Comparison of ENCODE assay signal across 25 mouse cellular contexts in the genomic region with DNA sequence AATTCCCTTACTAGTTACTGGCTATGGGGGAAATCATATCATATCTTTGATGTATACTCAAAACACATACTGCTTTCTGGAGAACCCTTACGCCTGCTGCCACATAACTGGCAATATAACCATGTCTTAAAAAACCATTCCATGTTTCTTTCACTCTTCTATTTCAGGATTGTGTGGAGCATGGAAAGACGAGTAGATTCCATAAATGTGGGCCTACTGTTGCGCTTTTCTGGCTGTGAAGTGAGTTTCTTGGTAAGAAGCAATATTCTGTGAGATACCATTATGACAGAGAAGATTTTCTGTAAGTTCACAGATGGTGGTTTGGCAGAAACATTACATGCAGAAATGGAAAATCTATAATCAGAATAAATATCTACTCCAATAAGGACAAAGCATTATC. TPM values are rescaled to one million over a fixed set of nuclear protein-coding genes. Genes with fewer than 3 reads are reported as not detected.
DNase-seq lines count a peak whose midpoint lies in the region; ATAC-seq and TF ChIP-seq lines count a peak whose summit lies in the region.
"Had no signal": no experiment of that assay in that cellular context is flagged by ENCODE, and none has a peak within 500 bp of the region (broad histone marks: within the 10 kb centered on the region; RNA-seq: fewer than 3 reads in every experiment).

No protein-coding gene starts in this region.

- no peak overlapping the region for H3K9ac ChIP-seq in forebrain, postnatal 0 days
- no peak overlapping the region for H3K9ac ChIP-seq in forebrain, embryonic 11.5 days (ENCODE audit: low read length)
- H3K9ac ChIP-seq: embryonic facial prominence, embryonic 12.5 days; forebrain, embryonic 12.5 days had no signal

- WGBS in forebrain, postnatal 0 days, result 73% methylated on average over 3 of the region's 3 CpGs
- WGBS in forebrain, embryonic 11.5 days, result 78% methylated on average over 3 of the region's 3 CpGs

- no peak overlapping the region for H3K4me2 ChIP-seq in forebrain, postnatal 0 days (ENCODE audit: low read depth)
- no peak overlapping the region for H3K4me2 ChIP-seq in forebrain, embryonic 11.5 days (ENCODE audit: low read depth, low read length, severe bottlenecking)
- H3K4me2 ChIP-seq: embryonic facial prominence, embryonic 12.5 days; forebrain, embryonic 12.5 days had no signal

- intact Hi-C loops in left cerebral cortex, postnatal 14 days (cut with DNase I), result no loop called here
- intact Hi-C loops in left cerebral cortex, postnatal 4 days (cut with DNase I), result no loop called here

- no peaks in the 10 kb centered on the region for H3K27me3 ChIP-seq in forebrain, postnatal 0 days (ENCODE audit: insufficient read depth, low read length)
- no peaks in the 10 kb centered on the region for H3K27me3 ChIP-seq in forebrain, embryonic 11.5 days (ENCODE audit: control insufficient read depth, insufficient read depth, low read length)
- H3K27me3 ChIP-seq: CH12.LX; embryonic facial prominence, embryonic 12.5 days; forebrain, embryonic 12.5 days; Patski had no signal

- H3K9me3 ChIP-seq in forebrain, postnatal 0 days (ENCODE audit: low read length), result no peaks in the 10 kb centered on the region
- no peaks in the 10 kb centered on the region for H3K9me3 ChIP-seq in forebrain, embryonic 11.5 days (ENCODE audit: control insufficient read depth, low read length)
- H3K9me3 ChIP-seq: embryonic facial prominence, embryonic 10.5 days; embryonic facial prominence, embryonic 12.5 days; forebrain, embryonic 12.5 days had no signal

- DNase-seq in forebrain, postnatal 0 days, result peak; percentile 32
- DNase-seq in forebrain, embryonic 11.5 days (ENCODE audit: low spot score), result no peak
- DNase-seq in left cerebral cortex, postnatal 14 days (ENCODE audit: low spot score in 2 of 2), result peak; percentile 3 to 27
- no peak for DNase-seq in left cerebral cortex, postnatal 4 days
- peak; percentile 29 for DNase-seq in brain, adult 2 months (ENCODE audit: low read depth, low spot score)
- DNase-seq in telencephalon, adult 2 months (ENCODE audit: low read depth, low spot score), result peak; percentile 32
- no peak for DNase-seq in c-Kit-positive CD71-positive TER-119-positive erythroid progenitor cells, embryonic 14.5 days (ENCODE audit: low spot score)
- DNase-seq: adrenal gland, postnatal 10 days; adrenal gland, postnatal 25 days; B cell, adult 2 months; cerebellum, adult 11-12 months; cerebellum, adult 2 months; cerebellum, adult 9-10 months; cerebellum, postnatal 10 days; cerebellum, postnatal 25 days had no signal

- ATAC-seq in forebrain, postnatal 0 days, result peak; percentile 77
- ATAC-seq in forebrain, embryonic 11.5 days (replicated peaks; ENCODE audit: low FRiP score), result no peak
- ATAC-seq: activated CD4-positive, CD25-positive, alpha-beta regulatory T cell, adult 4 months; CD4-positive, CD25-positive, alpha-beta regulatory T cell, adult 4 months; forebrain, embryonic 14.5 days; forebrain, embryonic 16.5 days; Patski had no signal

- H3K4me3 ChIP-seq in forebrain, postnatal 0 days (ENCODE audit: low read depth, low read length), result no peak overlapping the region
- H3K4me3 ChIP-seq in forebrain, embryonic 11.5 days (ENCODE audit: low read depth, low read length), result no peak overlapping the region
- H3K4me3 ChIP-seq: embryonic facial prominence, embryonic 10.5 days; embryonic facial prominence, embryonic 12.5 days; forebrain, embryonic 12.5 days had no signal

- no peaks in the 10 kb centered on the region for H3K36me3 ChIP-seq in forebrain, postnatal 0 days (ENCODE audit: insufficient read depth)
- no peaks in the 10 kb centered on the region for H3K36me3 ChIP-seq in forebrain, embryonic 11.5 days (ENCODE audit: control insufficient read depth, insufficient read depth, low read length)
- H3K36me3 ChIP-seq: embryonic facial prominence, embryonic 10.5 days; embryonic facial prominence, embryonic 12.5 days; forebrain, embryonic 12.5 days; G1E had no signal

- no peaks in the 10 kb centered on the region for H3K4me1 ChIP-seq in forebrain, postnatal 0 days (ENCODE audit: insufficient read depth)
- no peaks in the 10 kb centered on the region for H3K4me1 ChIP-seq in forebrain, embryonic 11.5 days (replicated peaks; ENCODE audit: control insufficient read depth, insufficient read depth, low read length)
- H3K4me1 ChIP-seq: embryonic facial prominence, embryonic 10.5 days; embryonic facial prominence, embryonic 12.5 days; forebrain, embryonic 12.5 days had no signal

- TF ChIP-seq CTCF in forebrain, postnatal 0 days (IDR thresholded peaks at IDR 0.05; ENCODE audit: low read depth), result no peak

- no peak overlapping the region for H3K27ac ChIP-seq in forebrain, postnatal 0 days (ENCODE audit: low read depth, low read length)
- no peak overlapping the region for H3K27ac ChIP-seq in forebrain, embryonic 11.5 days (ENCODE audit: low read depth, low read length)
- H3K27ac ChIP-seq: embryonic facial prominence, embryonic 10.5 days; embryonic facial prominence, embryonic 12.5 days; forebrain, embryonic 12.5 days had no signal

RNA-seq across cellular contexts. Expression of gene Dpp6, which starts 33.0 kb away (rescaled TPM):
- total RNA-seq in forebrain, postnatal 0 days (2014; rRNA removed), result 82.9 and 116 TPM in 2 replicates
- polyA plus RNA-seq in forebrain, postnatal 0 days (2015; fragmentation: Nextera tagmentation; extraction: Ambion mirVana), result 35.9 and 58.4 TPM in 2 replicates
- polyA plus RNA-seq in forebrain, embryonic 11.5 days (2014; fragmentation: Nextera tagmentation; extraction: Ambion mirVana), result 7.1 and 7.6 TPM in 2 replicates
- 100 to 1,000 TPM; 181 to 199 TPM for total RNA-seq in left cerebral cortex, postnatal 14 days (2021)
- 100 to 1,000 TPM; 116 to 136 TPM for total RNA-seq in left cerebral cortex, postnatal 4 days (2021)
- total RNA-seq: CH12.LX had no signal
- polyA plus RNA-seq: G1E had no signal

Comparison
In these comparisons a context has a peak if more than half of its experiments do, and no peak if none do; other contexts are left out.
1. DNase-seq: peak in forebrain, postnatal 0 days (single experiment), left cerebral cortex, postnatal 14 days (2 of 2), brain, adult 2 months (single experiment) and telencephalon, adult 2 months (single experiment); none in forebrain, embryonic 11.5 days (single experiment), left cerebral cortex, postnatal 4 days (single experiment) and c-Kit-positive CD71-positive TER-119-positive erythroid progenitor cells, embryonic 14.5 days (single experiment).